In the genomic region with DNA sequence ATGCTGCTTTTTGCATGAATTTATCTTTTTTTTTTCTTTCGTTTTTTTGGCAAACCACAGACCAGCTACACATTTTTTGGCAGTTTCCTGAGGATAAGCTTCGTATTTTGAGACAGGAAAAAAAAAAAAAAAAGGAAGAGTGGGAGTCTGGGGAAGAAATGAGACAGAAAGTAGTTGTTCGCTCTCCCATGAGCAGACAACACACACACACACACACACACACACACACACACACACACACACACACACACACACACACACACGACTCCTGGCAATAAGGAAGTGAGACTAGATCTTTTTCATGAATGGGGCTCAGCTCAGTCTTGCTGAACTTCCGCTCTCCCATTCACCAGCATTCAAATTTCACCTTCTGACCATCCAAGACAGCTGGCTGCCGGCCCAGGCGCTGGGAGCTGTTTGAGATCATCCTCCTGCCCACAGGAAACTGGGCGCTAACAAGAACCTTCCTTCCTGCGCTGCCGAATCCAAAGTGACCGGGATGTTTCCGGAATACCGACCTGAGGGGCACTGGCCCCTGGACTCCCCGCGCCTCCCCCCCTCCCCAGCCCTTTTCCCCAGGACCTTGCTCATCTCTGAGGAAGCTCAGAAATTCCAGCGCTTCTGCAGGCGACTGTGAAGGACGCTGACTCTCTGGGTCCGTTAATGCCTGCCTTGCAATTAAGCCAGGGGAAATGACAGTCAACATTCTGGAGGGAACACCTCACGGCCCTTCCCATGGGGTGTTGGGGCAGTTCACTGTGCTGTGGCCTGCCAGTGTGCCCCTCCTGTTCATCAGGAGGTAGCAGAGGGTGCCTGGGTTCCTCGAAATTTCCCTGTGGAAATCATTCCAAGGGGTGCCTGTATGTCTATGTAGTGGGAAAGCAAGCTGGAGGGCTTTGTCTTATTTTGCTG, we compare ENCODE assay signal across 7 mouse cellular contexts.
DNase-seq lines count a peak whose midpoint lies in the region.

No protein-coding gene starts in this region.

- H3K27ac ChIP-seq in embryonic facial prominence, embryonic 10.5 days (replicated peaks), result peak overlapping the region; percentile 82

- H3K4me1 ChIP-seq in embryonic facial prominence, embryonic 10.5 days, result peaks cover 46% of the 10 kb centered on the region

- WGBS in embryonic facial prominence, embryonic 10.5 days, result 10% methylated on average over 21 of the region's 21 CpGs

- peaks cover 22% of the 10 kb centered on the region; the same call in 1 of the 2 replicates for H3K27me3 ChIP-seq in embryonic facial prominence, embryonic 10.5 days (replicated peaks; ENCODE audit: low read depth, poor library complexity, severe bottlenecking)

- H3K36me3 ChIP-seq in embryonic facial prominence, embryonic 10.5 days (replicated peaks), result no peaks in the 10 kb centered on the region

- DNase-seq in adrenal gland, postnatal 14 days, result peak; percentile 86
- DNase-seq in embryonic facial prominence, embryonic 10.5 days (ENCODE audit: low spot score), result peak; percentile 74
- DNase-seq in heart, adult 11 months, result peak; percentile 99
- DNase-seq in kidney, adult 11 months, result peak; percentile 80
- peak; percentile 63 to 66 for DNase-seq in left cerebral cortex, postnatal 36 days (ENCODE audit: low spot score in 2 of 2)
- DNase-seq in mesoderm, embryonic 11.5 days (ENCODE audit: low read depth, low spot score), result peak; percentile 48
- DNase-seq in right cerebral cortex, postnatal 36 days (ENCODE audit: low spot score in 2 of 2), result peak; percentile 25 to 38

- H3K9me3 ChIP-seq in embryonic facial prominence, embryonic 10.5 days, result no peaks in the 10 kb centered on the region

- intact Hi-C loops in left cerebral cortex, postnatal 36 days (cut with DNase I), result loop anchor here (5.0 kb wide), 1 partner anchor 114 kb away; the partner anchor contains the start of gene Ccnd2

- H3K4me3 ChIP-seq in embryonic facial prominence, embryonic 10.5 days, result peak overlapping the region; percentile 49

Comparison
In these comparisons a context has a peak if more than half of its experiments do, and no peak if none do; other contexts are left out.
1. Peak in every context shown above with its lines: DNase-seq, H3K4me3 ChIP-seq and H3K27ac ChIP-seq.
2. DNase-seq: peak in every context shown above with its lines; median percentile 99 in heart, adult 11 months; 86 in adrenal gland, postnatal 14 days; 80 in kidney, adult 11 months; 74 in embryonic facial prominence, embryonic 10.5 days; 64 in left cerebral cortex, postnatal 36 days; 48 in mesoderm, embryonic 11.5 days; 32 in right cerebral cortex, postnatal 36 days.